Mouse (Mus musculus) lung, embryonic 14.5 days (tissue): ENCODE data around the gene Nek9. TPM values are rescaled to one million over a fixed set of nuclear protein-coding genes. Genes with fewer than 3 reads are reported as not detected.
A peak's percentile ranks its signal among the peaks of the same experiment; 100 is the strongest.

Source experiments
- ATAC-seq: fragments of 200-750 bp; cut with Nextera tagmentation; 2 replicates; pipeline ENCODE4 v1.8.0; 2017; ENCODE audit warnings: mild to moderate bottlenecking, moderate TSS enrichment, moderate library complexity; ENCODE audit not compliant: insufficient read depth
- DNase-seq: peaks from one replicate; pipeline ENCODE4 v3.0.0-alpha.2; 2015
- H3K27ac ChIP-seq: fragments of 300-500 bp; sonication (generic); 2 replicates; pipeline ENCODE4 v1.5.1; 2014; ENCODE audit warnings: low read depth, mild to moderate bottlenecking, moderate library complexity
- H3K27me3 ChIP-seq: fragments of 300-500 bp; sonication (generic); 2 replicates; pipeline ENCODE4 v1.6.1; 2014; ENCODE audit warnings: low read length, control low read depth; ENCODE audit not compliant: insufficient read depth
- H3K36me3 ChIP-seq: fragments of 300-500 bp; sonication (generic); 2 replicates; pipeline ENCODE4 v1.6.1; 2014; ENCODE audit warnings: control low read depth; ENCODE audit not compliant: insufficient read depth
- H3K4me1 ChIP-seq: fragments of 300-500 bp; sonication (generic); 2 replicates; pipeline ENCODE4 v1.6.1; 2014; ENCODE audit warnings: antibody characterized with exemption, control low read depth; ENCODE audit not compliant: insufficient read depth
- H3K4me2 ChIP-seq: fragments of 300-500 bp; sonication (generic); 2 replicates; pipeline ENCODE4 v1.6.1; 2014; ENCODE audit warnings: mild to moderate bottlenecking
- H3K4me3 ChIP-seq: fragments of 300-500 bp; sonication (generic); 2 replicates; pipeline ENCODE4 v1.5.1; 2014; ENCODE audit warnings: low read depth, low read length
- H3K9ac ChIP-seq: fragments of 300-500 bp; sonication (generic); 2 replicates; pipeline ENCODE4 v1.6.1; 2014
- H3K9me3 ChIP-seq: fragments of 300-500 bp; sonication (generic); 2 replicates; pipeline ENCODE4 v1.6.1; 2016; ENCODE audit warnings: low read depth, low read length, control low read depth
- CTCF ChIP-seq: IDR thresholded peaks from 2 replicates; pipeline ENCODE4 v1.5.1; 2016; ENCODE audit warnings: antibody characterized with exemption, low read depth
- WGBS: fragments of 180-500 bp; shearing (Covaris S2); extraction: QIAGEN DNeasy Blood & Tissue Kit; methylation state at CpG from one replicate; pipeline ENCODE4 v1.1.7; 2014; 5-methylcytosine and 5-hydroxymethylcytosine counted together
- polyA plus RNA-seq: library from polyadenylated mRNA; unstranded; fragments of >200 nt; fragmentation: Nextera tagmentation; extraction: Ambion mirVana; gene quantifications from 2 replicates; pipeline ENCODE4 v1.2.1, GENCODE M21; 2014

Nek9 gene
- polyA plus RNA-seq, 1 experiment from 2014 or later = 18.2 TPM

DNA sequence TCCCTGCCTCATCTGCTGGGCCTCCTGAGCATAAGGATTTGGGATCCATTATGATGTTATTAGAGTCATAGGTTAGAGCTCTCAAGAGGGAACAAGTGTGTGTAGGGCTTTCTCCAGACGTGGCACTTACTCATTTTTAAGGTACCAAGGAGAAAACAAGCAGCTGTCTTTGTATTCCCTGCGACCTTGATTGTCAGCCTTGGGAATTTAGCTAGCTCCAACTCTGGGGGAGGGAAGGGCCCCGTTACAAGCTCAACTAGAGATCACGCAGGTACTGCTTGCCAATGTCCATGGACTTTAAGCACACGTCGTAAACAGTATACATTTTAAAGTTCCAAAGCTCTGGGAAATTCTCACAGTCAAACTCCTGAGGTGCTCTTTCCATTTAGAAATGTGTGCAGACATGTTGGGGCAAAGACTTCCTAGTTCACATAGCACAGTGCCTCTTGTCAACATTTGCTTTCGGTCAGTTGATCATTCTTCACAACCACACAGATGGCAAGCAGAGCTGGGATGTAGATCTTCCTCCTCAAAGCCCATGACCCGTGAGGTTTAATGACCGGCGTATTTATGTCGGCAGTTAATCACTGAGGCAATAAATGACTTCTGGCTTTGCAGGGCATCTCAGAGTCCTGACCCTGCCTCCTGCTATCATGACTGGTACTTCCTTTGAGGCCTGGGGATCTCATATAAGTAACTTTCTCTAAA, 40.9 kb downstream of the Nek9 start:
- Histone ChIP-seq H3K27ac (0 out of 2 replicates have a peak overlapping the region, but pooled peaks have one; percentile 54), H3K36me3 (peaks cover 33% of the 10 kb centered on the region), H3K9me3 (peaks cover 11% of the 10 kb centered on the region; the same call in 1 of the 2 replicates), H3K4me2 (no peak overlapping the region), H3K9ac (no peak overlapping the region), H3K27me3 (no peaks in the 10 kb centered on the region), H3K4me3 (no peak overlapping the region), H3K4me1 (peaks cover 5% of the 10 kb centered on the region)
- no peak for ATAC-seq
- TF ChIP-seq CTCF = no peak
- DNase-seq = peak; percentile 21
- 51% methylated on average over 11 of the region's 11 CpGs for WGBS

- Histone ChIP-seq H3K4me1 (peaks cover 5% of the 10 kb centered on the region), H3K27me3 (no peaks in the 10 kb centered on the region), H3K9ac (no peak overlapping the region), H3K9me3 (peaks cover 11% of the 10 kb centered on the region; the same call in 1 of the 2 replicates), H3K27ac (no peak overlapping the region), H3K4me2 (no peak overlapping the region), H3K36me3 (peaks cover 25% of the 10 kb centered on the region), H3K4me3 (no peak overlapping the region)
- 70% methylated on average over 10 of the region's 10 CpGs for WGBS
- DNase-seq (no peak), ATAC-seq (no peak)
- no peak for TF ChIP-seq CTCF
These were observed 41.7 kb downstream of the Nek9 start for GRCm38 (mm10) chr12:85297345-85297997.

GRCm38 (mm10) chr12:85296915-85297314, 42.2 kb downstream of the Nek9 start:
- H3K9ac ChIP-seq = no peak overlapping the region
- peaks cover 20% of the 10 kb centered on the region for H3K36me3 ChIP-seq
- peaks cover 5% of the 10 kb centered on the region for H3K4me1 ChIP-seq
- no peak for DNase-seq
- H3K4me2 ChIP-seq = no peak overlapping the region
- peaks cover 11% of the 10 kb centered on the region; the same call in 1 of the 2 replicates for H3K9me3 ChIP-seq
- ATAC-seq = no peak
- TF ChIP-seq CTCF = no peak
- H3K4me3 ChIP-seq = no peak overlapping the region
- WGBS = 78% methylated on average over 5 of the region's 5 CpGs
- H3K27ac ChIP-seq = no peak overlapping the region
- no peaks in the 10 kb centered on the region for H3K27me3 ChIP-seq

- no peaks in the 10 kb centered on the region for H3K27me3 ChIP-seq
- H3K9ac ChIP-seq = no peak overlapping the region
- peaks cover 5% of the 10 kb centered on the region for H3K4me1 ChIP-seq
- no peak overlapping the region for H3K27ac ChIP-seq
- no peak for ATAC-seq
- TF ChIP-seq CTCF = no peak
- 84% methylated on average over 2 of the region's 2 CpGs for WGBS
- H3K9me3 ChIP-seq = peaks cover 11% of the 10 kb centered on the region; the same call in 1 of the 2 replicates
- no peak for DNase-seq
- H3K4me2 ChIP-seq = no peak overlapping the region
- no peak overlapping the region for H3K4me3 ChIP-seq
- peaks cover 6% of the 10 kb centered on the region for H3K36me3 ChIP-seq
These were observed 43.7 kb downstream of the Nek9 start for GRCm38 (mm10) chr12:85295506-85295905.

- H3K4me1 ChIP-seq = 0 out of 2 replicates have a peak, but pooled peaks cover 7% of the 10 kb centered on the region
- H3K4me3 ChIP-seq = no peak overlapping the region
- H3K4me2 ChIP-seq = no peak overlapping the region
- no peak for TF ChIP-seq CTCF
- no peaks in the 10 kb centered on the region for H3K36me3 ChIP-seq
- H3K27ac ChIP-seq = no peak overlapping the region
- no peaks in the 10 kb centered on the region for H3K27me3 ChIP-seq
- H3K9me3 ChIP-seq = peaks cover 11% of the 10 kb centered on the region; the same call in 1 of the 2 replicates
- H3K9ac ChIP-seq = no peak overlapping the region
- DNase-seq = no peak
- ATAC-seq = no peak
These were observed 46.3 kb downstream of the Nek9 start for GRCm38 (mm10) chr12:85292906-85293305.

DNA sequence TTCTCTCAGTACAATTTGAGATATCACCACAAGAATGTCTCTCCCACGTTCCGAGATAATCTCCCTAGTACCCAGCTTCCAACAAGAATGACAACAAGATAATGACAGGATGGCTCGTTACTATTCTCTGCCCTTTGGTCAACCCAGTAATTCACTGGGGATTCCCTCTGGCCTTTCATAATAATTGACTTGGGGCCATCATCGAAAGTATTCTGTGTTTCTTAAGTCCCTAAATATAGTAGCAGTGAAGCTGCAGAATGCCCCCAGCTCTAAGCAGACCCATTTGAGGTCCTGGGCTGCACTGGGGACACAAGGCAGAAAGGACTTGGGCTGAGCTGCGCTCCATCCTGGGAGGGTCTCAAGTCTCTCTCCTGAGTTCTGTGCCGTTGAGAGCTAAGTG, 46.9 kb downstream of the Nek9 start:
- 0 out of 2 replicates have a peak, but pooled peaks cover 7% of the 10 kb centered on the region for H3K4me1 ChIP-seq
- no peak overlapping the region for H3K4me3 ChIP-seq
- 77% methylated on average over 6 of the region's 6 CpGs for WGBS
- H3K9me3 ChIP-seq = peaks cover 11% of the 10 kb centered on the region; the same call in 1 of the 2 replicates
- H3K27ac ChIP-seq = no peak overlapping the region
- ATAC-seq (no peak), DNase-seq (no peak)
- H3K27me3 ChIP-seq = no peaks in the 10 kb centered on the region
- no peaks in the 10 kb centered on the region for H3K36me3 ChIP-seq
- H3K9ac ChIP-seq = no peak overlapping the region
- TF ChIP-seq CTCF = no peak
- H3K4me2 ChIP-seq = no peak overlapping the region

DNA sequence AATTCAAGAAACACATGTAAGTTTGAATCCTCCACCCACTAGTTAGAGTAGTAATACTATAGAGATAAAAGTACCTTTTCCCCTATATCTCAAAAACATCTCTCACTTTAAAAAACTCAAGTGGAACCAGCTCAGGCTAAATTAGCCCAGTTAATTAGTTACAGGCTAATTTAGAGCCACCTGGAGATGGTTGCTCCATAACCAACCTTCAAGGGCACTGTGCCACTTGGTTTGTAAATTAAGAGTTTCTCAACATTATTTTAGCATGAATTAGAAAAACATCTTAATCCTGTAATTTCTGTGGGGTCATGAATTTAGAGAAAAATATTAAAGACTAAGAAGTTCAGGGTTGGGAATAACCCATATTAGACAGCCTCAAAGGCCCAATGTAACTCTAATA, 47.6 kb downstream of the Nek9 start:
- H3K4me1 ChIP-seq = 0 out of 2 replicates have a peak, but pooled peaks cover 7% of the 10 kb centered on the region
- H3K9ac ChIP-seq = no peak overlapping the region
- no peak overlapping the region for H3K27ac ChIP-seq
- H3K36me3 ChIP-seq = no peaks in the 10 kb centered on the region
- no peak overlapping the region for H3K4me3 ChIP-seq
- no peak overlapping the region for H3K4me2 ChIP-seq
- ATAC-seq (no peak), DNase-seq (no peak)
- no peak for TF ChIP-seq CTCF
- peaks cover 11% of the 10 kb centered on the region; the same call in 1 of the 2 replicates for H3K9me3 ChIP-seq
- no peaks in the 10 kb centered on the region for H3K27me3 ChIP-seq
